Mouse (Mus musculus): ENCODE measurements around the gene Pkd1l3.

DNA sequence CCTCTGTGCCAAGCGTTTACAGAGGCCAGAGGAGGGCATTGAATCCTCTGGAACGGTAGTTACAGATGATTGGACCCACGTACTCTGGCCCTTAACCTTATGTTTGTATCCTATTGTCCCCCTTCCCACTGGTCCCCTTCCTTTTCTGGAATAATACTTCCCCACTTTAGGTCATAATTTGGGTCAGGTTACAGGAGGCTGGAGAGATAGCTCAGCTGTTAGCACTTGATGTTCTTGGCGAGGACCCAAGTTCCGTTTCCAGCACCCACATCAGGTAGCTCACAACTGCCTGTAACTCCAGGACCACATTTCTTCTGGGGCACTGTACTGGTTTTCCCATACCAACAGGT lies 5.2 kb upstream of the Pkd1l3 start:
- no peak for TF ChIP-seq CTCF (IDR thresholded peaks at IDR 0.05; ENCODE audit: low read depth, low read length)
- no peak for TF ChIP-seq POLR2AphosphoS5 (IDR thresholded peaks at IDR 0.05; ENCODE audit: insufficient replicate concordance, low read depth, low read length)
- TF ChIP-seq GATA2 (IDR thresholded peaks at IDR 0.05; ENCODE audit: borderline replicate concordance, low read depth, low read length): no peak
- TF ChIP-seq GATA1 (IDR thresholded peaks at IDR 0.05; ENCODE audit: borderline replicate concordance, low read length): no peak

Measured in G1E (cell line).